Mouse (Mus musculus) ES-Bruce4 (cell line): Measurements from ENCODE around the gene Ggct. TPM values are rescaled to one million over a fixed set of nuclear protein-coding genes. Genes with fewer than 3 reads are reported as not detected.

Experiments
- H3K27ac ChIP-seq: 2 replicates; pipeline ENCODE4 v1.5.1; 2012; ENCODE audit warnings: low read length, inconsistent platforms; ENCODE audit not compliant: insufficient read depth
- H3K27me3 ChIP-seq: 2 replicates; pipeline ENCODE4 v1.6.1; 2012; ENCODE audit warnings: mild to moderate bottlenecking, low read length, inconsistent platforms; ENCODE audit not compliant: control insufficient read depth, poor library complexity, insufficient read depth, severe bottlenecking
- H3K36me3 ChIP-seq: 2 replicates; pipeline ENCODE4 v1.6.1; 2012; ENCODE audit warnings: inconsistent platforms, mild to moderate bottlenecking, low read length, moderate library complexity; ENCODE audit not compliant: control insufficient read depth, poor library complexity, insufficient read depth, severe bottlenecking
- H3K4me1 ChIP-seq: one replicate; pipeline ENCODE4 v1.8.1; 2011; ENCODE audit warnings: low read length; ENCODE audit not compliant: control insufficient read depth, insufficient read depth
- H3K4me3 ChIP-seq: 2 replicates; pipeline ENCODE4 v1.5.1; 2011; ENCODE audit warnings: low read depth, mild to moderate bottlenecking, low read length
- H3K9ac ChIP-seq: 2 replicates; pipeline ENCODE4 v1.6.1; 2012; ENCODE audit warnings: low read depth, mild to moderate bottlenecking, inconsistent platforms; ENCODE audit not compliant: poor library complexity, severe bottlenecking
- H3K9me3 ChIP-seq: replicated peaks from 2 replicates; pipeline ENCODE4 v1.6.1; 2012; ENCODE audit warnings: mild to moderate bottlenecking, low read length, inconsistent platforms; ENCODE audit not compliant: control insufficient read depth, poor library complexity, insufficient read depth, severe bottlenecking
- CTCF ChIP-seq: IDR thresholded peaks from one replicate; pipeline ENCODE4 v1.8.1; 2011; ENCODE audit warnings: low read depth, low read length
- EP300 ChIP-seq: IDR thresholded peaks from 2 replicates; pipeline ENCODE4 v1.6.1; 2011; ENCODE audit warnings: low read depth, low read length; ENCODE audit not compliant: insufficient read depth
- POLR2A ChIP-seq: IDR thresholded peaks from one replicate; pipeline ENCODE4 v1.8.1; 2011; ENCODE audit warnings: low read length; ENCODE audit not compliant: insufficient read depth
- polyA plus RNA-seq: library from polyadenylated mRNA; stranded (reverse); fragments of >200 nt; gene quantifications from 2 replicates; pipeline ENCODE4 v1.2.4, GENCODE M21; 2011; ENCODE audit warnings: low read depth; ENCODE audit not compliant: missing spikeins, insufficient read depth, insufficient read length

Gene Ggct
- polyA plus RNA-seq, 1 experiment, result 44.7 TPM

- Histone ChIP-seq H3K4me1 (peaks cover 8% of the 10 kb centered on the region), H3K36me3 (no peaks in the 10 kb centered on the region)
- TF ChIP-seq POLR2A, result no peak
- TF ChIP-seq EP300, result peak; percentile 42; the same call in 1 of the 2 replicates
- TF ChIP-seq CTCF, result no peak
These were observed 28.0 kb downstream of the Ggct start for GRCm38 (mm10) chr6:54964755-54965154.

GRCm38 (mm10) chr6:54963599-54963998, 29.2 kb downstream of the Ggct start:
- Histone ChIP-seq H3K4me3 (no peak overlapping the region), H3K36me3 (no peaks in the 10 kb centered on the region), H3K9ac (no peak overlapping the region), H3K27me3 (no peaks in the 10 kb centered on the region), H3K4me1 (peaks cover 8% of the 10 kb centered on the region), H3K9me3 (no peaks in the 10 kb centered on the region; the same call in 1 of the 2 replicates), H3K27ac (peak overlapping the region; percentile 99)
- no peak for TF ChIP-seq EP300
- TF ChIP-seq POLR2A, result no peak
- no peak for TF ChIP-seq CTCF

More at GRCm38 (mm10) chr6:54964755-54965154, 28.0 kb downstream of the Ggct start:
- H3K4me3 ChIP-seq, result no peak overlapping the region
- H3K27ac ChIP-seq, result peak overlapping the region; percentile 99
- no peaks in the 10 kb centered on the region; the same call in 1 of the 2 replicates for H3K9me3 ChIP-seq
- no peaks in the 10 kb centered on the region for H3K27me3 ChIP-seq
- H3K9ac ChIP-seq, result peak overlapping the region; percentile 62; the same call in 1 of the 2 replicates

DNA sequence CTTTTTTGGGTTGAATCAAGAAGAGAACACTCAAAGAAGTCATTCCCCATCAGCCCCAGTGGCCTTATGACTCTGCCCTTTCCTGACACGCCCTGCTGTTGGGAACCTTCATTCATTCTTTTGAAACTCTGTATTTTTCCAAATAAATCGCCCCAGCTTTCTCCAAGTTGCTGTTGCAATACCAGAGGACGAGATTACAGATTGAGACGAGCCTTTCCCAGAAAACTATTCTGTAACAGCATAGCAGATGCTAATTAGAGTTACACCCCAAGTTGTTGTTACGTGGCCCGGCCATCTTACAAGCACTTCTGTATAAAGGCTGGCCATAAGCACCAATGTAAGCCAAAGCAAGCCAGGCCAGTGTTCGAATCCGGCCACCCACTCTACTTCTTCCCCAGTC, 35.1 kb downstream of the Ggct start:
- Histone ChIP-seq H3K9me3 (peaks cover 2% of the 10 kb centered on the region; the same call in 1 of the 2 replicates), H3K4me1 (peaks cover 8% of the 10 kb centered on the region), H3K27ac (peak overlapping the region; percentile 7), H3K27me3 (no peaks in the 10 kb centered on the region), H3K36me3 (no peaks in the 10 kb centered on the region), H3K9ac (no peak overlapping the region), H3K4me3 (no peak overlapping the region)
- no peak for TF ChIP-seq EP300
- no peak for TF ChIP-seq POLR2A
- TF ChIP-seq CTCF, result no peak

GRCm38 (mm10) chr6:54956425-54956824, 36.3 kb downstream of the Ggct start:
- Histone ChIP-seq H3K4me1 (peaks cover 7% of the 10 kb centered on the region), H3K36me3 (peaks cover 2% of the 10 kb centered on the region; the same call in 1 of the 2 replicates), H3K9me3 (peaks cover 14% of the 10 kb centered on the region), H3K9ac (no peak overlapping the region), H3K27me3 (no peaks in the 10 kb centered on the region), H3K27ac (peak overlapping the region; percentile 58), H3K4me3 (no peak overlapping the region)
- TF ChIP-seq EP300 (no peak), CTCF (no peak), POLR2A (no peak)

- Histone ChIP-seq H3K36me3 (peaks cover 6% of the 10 kb centered on the region), H3K4me1 (peaks cover 6% of the 10 kb centered on the region), H3K9me3 (peaks cover 19% of the 10 kb centered on the region), H3K9ac (no peak overlapping the region), H3K4me3 (no peak overlapping the region), H3K27me3 (no peaks in the 10 kb centered on the region), H3K27ac (peak overlapping the region; percentile 82)
- TF ChIP-seq POLR2A (no peak), CTCF (no peak)
These were observed 36.8 kb downstream of the Ggct start for GRCm38 (mm10) chr6:54955949-54956348.

DNA sequence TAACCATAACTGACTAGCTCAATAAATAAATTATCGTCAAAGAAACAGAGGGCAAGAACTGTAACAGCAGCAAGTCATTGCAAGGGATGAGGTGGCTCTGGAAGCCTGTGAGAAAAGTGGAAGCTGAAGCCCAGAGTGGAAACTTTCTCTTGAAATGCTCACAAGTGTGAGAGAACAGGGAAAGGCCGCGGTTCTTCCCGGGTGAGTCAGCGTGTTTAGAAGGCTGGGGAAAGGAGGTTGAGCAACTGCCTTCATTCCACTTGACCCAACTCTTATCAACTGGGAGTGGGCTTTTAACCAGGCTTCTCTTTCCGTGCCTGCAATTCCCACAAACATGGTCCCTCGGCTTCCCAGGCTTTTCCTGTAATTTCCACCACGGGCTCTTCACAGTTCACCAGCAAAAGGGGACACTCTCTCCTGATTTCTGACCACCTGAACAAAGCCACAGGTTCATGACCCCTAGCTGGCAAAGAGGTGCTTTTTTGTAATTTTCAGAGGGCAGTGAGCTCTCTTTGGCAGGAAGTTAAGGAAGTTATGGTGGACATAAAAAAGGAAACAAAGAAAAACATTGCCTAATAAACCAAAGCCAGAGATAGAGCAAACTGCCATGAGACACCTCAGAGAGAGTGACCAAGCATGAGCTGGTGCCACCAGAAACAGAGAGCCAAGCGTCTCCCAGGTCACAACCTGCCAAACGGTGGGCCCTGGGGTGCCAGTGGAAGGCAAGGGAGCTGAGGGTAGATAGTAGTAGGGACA, 37.9 kb downstream of the Ggct start:
- Histone ChIP-seq H3K9me3 (peaks cover 27% of the 10 kb centered on the region), H3K36me3 (peaks cover 8% of the 10 kb centered on the region), H3K27ac (peak overlapping the region; percentile 82), H3K4me1 (peaks cover 5% of the 10 kb centered on the region), H3K9ac (no peak overlapping the region), H3K4me3 (no peak overlapping the region), H3K27me3 (no peaks in the 10 kb centered on the region)
- no peak for TF ChIP-seq EP300
- TF ChIP-seq POLR2A, result no peak
- TF ChIP-seq CTCF, result no peak
